Mouse (Mus musculus) hindbrain, embryonic 13.5 days (tissue): ENCODE data around the gene Ppp1r27. TPM values are rescaled to one million over a fixed set of nuclear protein-coding genes. Genes with fewer than 3 reads are reported as not detected.
A peak's percentile ranks its signal among the peaks of the same experiment; 100 is the strongest.

Experiments used
- ATAC-seq: fragments of 200-750 bp; cut with Nextera tagmentation; 2 replicates; pipeline ENCODE4 v1.8.0; 2017; ENCODE audit warnings: moderate TSS enrichment; ENCODE audit not compliant: low FRiP score
- H3K27ac ChIP-seq: fragments of 300-500 bp; sonication (generic); 2 replicates; pipeline ENCODE4 v1.5.1; 2015; ENCODE audit warnings: inconsistent platforms, mild to moderate bottlenecking, moderate library complexity
- H3K27me3 ChIP-seq: fragments of 300-500 bp; sonication (generic); 2 replicates; pipeline ENCODE4 v1.6.1; 2015; ENCODE audit warnings: mild to moderate bottlenecking, inconsistent platforms
- H3K36me3 ChIP-seq: fragments of 300-500 bp; sonication (generic); 2 replicates; pipeline ENCODE4 v1.6.1; 2015; ENCODE audit warnings: mild to moderate bottlenecking, inconsistent platforms
- H3K4me1 ChIP-seq: fragments of 300-500 bp; sonication (generic); replicated peaks from 2 replicates; pipeline ENCODE4 v1.6.1; 2015; ENCODE audit warnings: inconsistent platforms
- H3K4me2 ChIP-seq: fragments of 300-500 bp; sonication (generic); 2 replicates; pipeline ENCODE4 v1.6.1; 2015; ENCODE audit warnings: inconsistent platforms, mild to moderate bottlenecking, moderate library complexity
- H3K4me3 ChIP-seq: fragments of 300-500 bp; sonication (generic); 2 replicates; pipeline ENCODE4 v1.5.1; 2015; ENCODE audit warnings: mild to moderate bottlenecking, inconsistent platforms
- H3K9ac ChIP-seq: fragments of 300-500 bp; sonication (generic); 2 replicates; pipeline ENCODE4 v1.6.1; 2015; ENCODE audit warnings: mild to moderate bottlenecking, inconsistent platforms
- H3K9me3 ChIP-seq: fragments of 300-500 bp; sonication (generic); 2 replicates; pipeline ENCODE4 v1.6.1; 2016; ENCODE audit warnings: inconsistent platforms
- WGBS: fragments of 180-500 bp; shearing (Covaris S2); methylation state at CpG from one replicate; pipeline ENCODE4 v1.1.7; 2015; 5-methylcytosine and 5-hydroxymethylcytosine counted together
- polyA plus RNA-seq: library from polyadenylated mRNA; unstranded; fragments of >200 nt; fragmentation: Nextera tagmentation; extraction: Ambion mirVana; gene quantifications from 2 replicates; pipeline ENCODE4 v1.2.1, GENCODE M21; 2015

Gene Ppp1r27
- polyA plus RNA-seq, 1 experiment from 2014 or later = not detected

GRCm38 (mm10) chr11:120535145-120535544 is 15.8 kb downstream of the Ppp1r27 start:
- Histone ChIP-seq H3K9ac (no peak overlapping the region), H3K36me3 (no peaks in the 10 kb centered on the region), H3K4me1 (peaks cover 32% of the 10 kb centered on the region), H3K4me3 (no peak overlapping the region), H3K27ac (no peak overlapping the region), H3K4me2 (no peak overlapping the region), H3K9me3 (no peaks in the 10 kb centered on the region), H3K27me3 (peaks cover 62% of the 10 kb centered on the region)
- ATAC-seq = no peak
- WGBS = 75% methylated on average over 3 of the region's 3 CpGs

GRCm38 (mm10) chr11:120534093-120534492 is 16.8 kb downstream of the Ppp1r27 start:
- peaks cover 72% of the 10 kb centered on the region for H3K27me3 ChIP-seq
- no peak for ATAC-seq
- no peak overlapping the region for H3K4me2 ChIP-seq
- no peak overlapping the region for H3K4me3 ChIP-seq
- 87% methylated on average over 8 of the region's 8 CpGs for whole genome bisulfite sequencing
- no peaks in the 10 kb centered on the region for H3K9me3 ChIP-seq
- H3K9ac ChIP-seq = no peak overlapping the region
- H3K36me3 ChIP-seq = no peaks in the 10 kb centered on the region
- peaks cover 22% of the 10 kb centered on the region for H3K4me1 ChIP-seq
- H3K27ac ChIP-seq = no peak overlapping the region

- Histone ChIP-seq H3K27me3 (peaks cover 84% of the 10 kb centered on the region), H3K27ac (no peak overlapping the region), H3K9ac (no peak overlapping the region), H3K4me3 (peak overlapping the region; percentile 37; the same call in 1 of the 2 replicates), H3K9me3 (no peaks in the 10 kb centered on the region), H3K36me3 (no peaks in the 10 kb centered on the region), H3K4me2 (no peak overlapping the region), H3K4me1 (peaks cover 11% of the 10 kb centered on the region)
- ATAC-seq = no peak
- WGBS = 30% methylated on average over 9 of the region's 9 CpGs
Observed at GRCm38 (mm10) chr11:120531646-120532045, 19.3 kb downstream of the Ppp1r27 start.

GRCm38 (mm10) chr11:120530085-120530964 is 20.6 kb downstream of the Ppp1r27 start, which contains the start of gene Gcgr:
Gcgr (plus strand) TSS chr11:120530699.
- Histone ChIP-seq H3K4me1 (peaks cover 11% of the 10 kb centered on the region), H3K4me3 (peak within 1 kb of the TSS; percentile 37), H3K4me2 (peak within 1 kb of the TSS; percentile 58), H3K9ac (peak within 1 kb of the TSS; percentile 63), H3K36me3 (no peaks in the 10 kb centered on the region), H3K27ac (no peak within 1 kb of the TSS), H3K9me3 (no peaks in the 10 kb centered on the region), H3K27me3 (peaks cover 84% of the 10 kb centered on the region)
- WGBS = 11% methylated on average over 39 of the region's 62 CpGs
- no peak for ATAC-seq

- peaks cover 11% of the 10 kb centered on the region for H3K4me1 ChIP-seq
- no peak for ATAC-seq
- WGBS = 65% methylated on average over 4 of the region's 4 CpGs
- H3K4me2 ChIP-seq = no peak overlapping the region
- H3K4me3 ChIP-seq = no peak overlapping the region
- peaks cover 71% of the 10 kb centered on the region for H3K27me3 ChIP-seq
- H3K27ac ChIP-seq = no peak overlapping the region
- H3K36me3 ChIP-seq = no peaks in the 10 kb centered on the region
- no peak overlapping the region for H3K9ac ChIP-seq
- no peaks in the 10 kb centered on the region for H3K9me3 ChIP-seq
Observed at GRCm38 (mm10) chr11:120528903-120529302, 22.0 kb downstream of the Ppp1r27 start.

- Histone ChIP-seq H3K4me1 (peaks cover 11% of the 10 kb centered on the region), H3K4me3 (no peak overlapping the region), H3K9me3 (no peaks in the 10 kb centered on the region), H3K9ac (0 out of 2 replicates have a peak overlapping the region, but pooled peaks have one; percentile 8), H3K36me3 (no peaks in the 10 kb centered on the region), H3K4me2 (no peak overlapping the region), H3K27me3 (peaks cover 60% of the 10 kb centered on the region), H3K27ac (no peak overlapping the region)
- WGBS = 86% methylated on average over 9 of the region's 9 CpGs
- no peak for ATAC-seq
Observed at GRCm38 (mm10) chr11:120527690-120528354, 23.1 kb downstream of the Ppp1r27 start.

GRCm38 (mm10) chr11:120525959-120526358 is 25.0 kb downstream of the Ppp1r27 start:
- H3K36me3 ChIP-seq = no peaks in the 10 kb centered on the region
- no peak overlapping the region for H3K27ac ChIP-seq
- H3K9me3 ChIP-seq = no peaks in the 10 kb centered on the region
- no peak overlapping the region for H3K9ac ChIP-seq
- H3K4me1 ChIP-seq = peaks cover 8% of the 10 kb centered on the region
- peaks cover 42% of the 10 kb centered on the region for H3K27me3 ChIP-seq
- no peak overlapping the region for H3K4me2 ChIP-seq
- whole genome bisulfite sequencing = 78% methylated on average over 2 of the region's 2 CpGs
- ATAC-seq = no peak
- H3K4me3 ChIP-seq = no peak overlapping the region

- Histone ChIP-seq H3K4me2 (no peak overlapping the region), H3K4me1 (no peaks in the 10 kb centered on the region), H3K9ac (no peak overlapping the region), H3K36me3 (no peaks in the 10 kb centered on the region), H3K9me3 (no peaks in the 10 kb centered on the region), H3K27me3 (peaks cover 8% of the 10 kb centered on the region; the same call in 1 of the 2 replicates), H3K27ac (no peak overlapping the region), H3K4me3 (no peak overlapping the region)
- 90% methylated on average over 8 of the region's 8 CpGs for WGBS
- no peak for ATAC-seq
Observed at GRCm38 (mm10) chr11:120522581-120522980, 28.4 kb downstream of the Ppp1r27 start.

GRCm38 (mm10) chr11:120520967-120521540 is 29.9 kb downstream of the Ppp1r27 start:
- no peak overlapping the region for H3K9ac ChIP-seq
- no peak for ATAC-seq
- no peaks in the 10 kb centered on the region for H3K36me3 ChIP-seq
- WGBS = 80% methylated on average over 5 of the region's 5 CpGs
- no peak overlapping the region for H3K4me2 ChIP-seq
- H3K9me3 ChIP-seq = no peaks in the 10 kb centered on the region
- H3K4me3 ChIP-seq = no peak overlapping the region
- no peak overlapping the region for H3K27ac ChIP-seq
- H3K4me1 ChIP-seq = no peaks in the 10 kb centered on the region
- H3K27me3 ChIP-seq = 0 out of 2 replicates have a peak, but pooled peaks cover 5% of the 10 kb centered on the region

- WGBS = 76% methylated on average over 9 of the region's 9 CpGs
- no peak overlapping the region for H3K27ac ChIP-seq
- H3K9me3 ChIP-seq = no peaks in the 10 kb centered on the region
- no peaks in the 10 kb centered on the region for H3K36me3 ChIP-seq
- no peak overlapping the region for H3K4me2 ChIP-seq
- ATAC-seq = no peak
- H3K4me1 ChIP-seq = no peaks in the 10 kb centered on the region
- no peak overlapping the region for H3K4me3 ChIP-seq
- H3K27me3 ChIP-seq = 0 out of 2 replicates have a peak, but pooled peaks cover 3% of the 10 kb centered on the region
- no peak overlapping the region for H3K9ac ChIP-seq
Observed at GRCm38 (mm10) chr11:120520498-120520897, 30.4 kb downstream of the Ppp1r27 start.

- WGBS = 55% methylated on average over 9 of the region's 9 CpGs
- Histone ChIP-seq H3K36me3 (no peaks in the 10 kb centered on the region), H3K4me1 (no peaks in the 10 kb centered on the region), H3K27me3 (0 out of 2 replicates have a peak, but pooled peaks cover 3% of the 10 kb centered on the region), H3K4me3 (no peak overlapping the region), H3K27ac (no peak overlapping the region), H3K9ac (peak overlapping the region; percentile 39; the same call in 1 of the 2 replicates), H3K4me2 (no peak overlapping the region), H3K9me3 (no peaks in the 10 kb centered on the region)
- ATAC-seq = no peak
Observed at GRCm38 (mm10) chr11:120519738-120520137, 31.2 kb downstream of the Ppp1r27 start.

GRCm38 (mm10) chr11:120518558-120518957 is 32.4 kb downstream of the Ppp1r27 start:
- no peaks in the 10 kb centered on the region for H3K36me3 ChIP-seq
- H3K9ac ChIP-seq = no peak overlapping the region
- H3K9me3 ChIP-seq = no peaks in the 10 kb centered on the region
- no peak for ATAC-seq
- no peak overlapping the region for H3K27ac ChIP-seq
- 75% methylated on average over 6 of the region's 6 CpGs for WGBS
- no peak overlapping the region for H3K4me3 ChIP-seq
- no peak overlapping the region for H3K4me2 ChIP-seq
- H3K4me1 ChIP-seq = no peaks in the 10 kb centered on the region
- 0 out of 2 replicates have a peak, but pooled peaks cover 3% of the 10 kb centered on the region for H3K27me3 ChIP-seq
